Mouse (Mus musculus): Measurements from ENCODE around the gene Gstz1. TPM values are rescaled to one million over a fixed set of nuclear protein-coding genes. Genes with fewer than 3 reads are reported as not detected.

Gene Gstz1
- polyA plus RNA-seq (2012; rRNA removed), result 93.6 and 96.5 TPM in 2 replicates

DNA sequence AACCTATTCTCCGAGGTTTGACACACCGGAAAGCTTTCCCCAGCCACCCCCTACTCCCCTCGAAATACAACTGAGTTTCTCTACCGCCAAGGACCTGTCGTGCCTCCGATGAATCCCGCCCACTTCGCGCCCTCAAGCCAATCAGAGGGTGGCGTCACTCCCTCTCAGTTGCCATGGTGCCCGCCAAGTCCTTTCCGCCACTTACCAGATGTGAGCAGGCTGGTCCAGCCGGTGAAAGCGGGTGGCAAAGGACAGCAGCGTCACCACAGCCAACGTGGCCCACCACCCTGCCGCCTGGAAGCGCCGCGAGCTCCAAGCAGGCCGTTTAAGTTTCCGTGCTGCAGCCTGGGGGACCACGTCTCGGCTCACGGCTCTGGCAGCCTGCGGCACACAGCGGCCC lies at the start of gene Gstz1:
Gene Gstz1 (plus strand): TSS at position 200 of the 400 bp plus-strand sequence.
- TF ChIP-seq POLR2A (IDR thresholded peaks at IDR 0.05; ENCODE audit: extremely low read depth, insufficient read depth, low read length) (peak; percentile 32; the same call in 1 of the 2 replicates), CTCF (IDR thresholded peaks at IDR 0.05; ENCODE audit: extremely low read depth, insufficient read depth, low read length) (no peak)
- Histone ChIP-seq H3K27ac (ENCODE audit: insufficient read depth, low read length) (peak within 1 kb of the TSS; percentile 91), H3K4me1 (ENCODE audit: control insufficient read depth, insufficient read depth, low read length) (peaks cover 2% of the 10 kb centered on the region; the same call in 1 of the 2 replicates), H3K4me3 (ENCODE audit: insufficient read depth, low read length) (peak within 1 kb of the TSS; percentile 70)

DNA sequence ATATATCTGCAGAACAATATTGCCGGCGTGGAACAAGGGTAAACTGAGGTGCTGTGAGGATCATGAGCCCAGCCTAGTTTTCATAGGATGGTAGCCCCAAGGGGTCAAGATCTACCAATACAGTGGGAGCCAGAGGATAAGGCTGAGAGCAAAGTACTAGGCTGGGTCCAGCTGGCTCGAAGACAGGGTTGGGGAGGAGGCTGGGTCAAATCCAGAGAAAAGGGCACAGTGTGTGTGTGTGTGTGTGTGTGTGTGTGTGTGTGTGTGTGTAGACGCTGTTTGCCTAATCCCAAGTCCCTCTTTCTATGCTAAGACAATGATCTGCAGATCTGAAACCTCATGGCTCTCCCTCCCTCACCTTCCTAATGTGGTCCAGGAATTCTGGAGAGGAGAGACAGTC lies 46.6 kb upstream of the Gstz1 start:
- Histone ChIP-seq H3K4me3 (ENCODE audit: insufficient read depth, low read length) (no peak overlapping the region), H3K4me1 (ENCODE audit: control insufficient read depth, insufficient read depth, low read length) (no peaks in the 10 kb centered on the region), H3K27ac (ENCODE audit: insufficient read depth, low read length) (no peak overlapping the region)
- TF ChIP-seq CTCF (IDR thresholded peaks at IDR 0.05; ENCODE audit: extremely low read depth, insufficient read depth, low read length) (no peak), POLR2A (IDR thresholded peaks at IDR 0.05; ENCODE audit: extremely low read depth, insufficient read depth, low read length) (no peak)

DNA sequence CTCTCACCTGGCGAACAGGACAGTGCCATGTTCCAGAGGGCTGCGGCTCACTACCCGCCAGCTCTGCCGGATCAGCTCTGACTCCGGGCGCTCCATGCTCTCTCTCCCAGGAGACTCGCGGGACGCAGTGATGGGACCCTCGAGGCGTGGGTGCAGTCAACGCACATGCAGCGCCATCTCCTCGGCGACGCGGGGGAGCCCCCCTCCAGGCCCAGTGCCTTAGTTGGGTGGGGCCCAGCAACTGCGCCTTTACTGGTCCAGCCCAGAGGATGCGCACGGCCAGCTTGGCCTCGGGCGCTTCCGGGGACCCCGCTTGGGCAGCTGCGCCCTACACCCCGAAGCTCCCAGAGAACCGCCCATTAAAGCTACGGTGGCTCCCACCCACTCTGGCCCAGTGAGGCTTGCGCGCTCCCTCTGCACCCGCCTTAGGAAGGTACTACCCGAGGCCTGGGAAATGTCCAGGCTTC lies 44.8 kb upstream of the Gstz1 start, which contains the start of gene Ngb:
Gene Ngb (minus strand): TSS at position 375 of the 467 bp plus-strand sequence.
- no peak within 1 kb of the TSS for H3K27ac ChIP-seq (ENCODE audit: insufficient read depth, low read length)
- H3K4me1 ChIP-seq (ENCODE audit: control insufficient read depth, insufficient read depth, low read length), result no peaks in the 10 kb centered on the region
- TF ChIP-seq POLR2A (IDR thresholded peaks at IDR 0.05; ENCODE audit: extremely low read depth, insufficient read depth, low read length), result no peak
- TF ChIP-seq CTCF (IDR thresholded peaks at IDR 0.05; ENCODE audit: extremely low read depth, insufficient read depth, low read length), result no peak
- H3K4me3 ChIP-seq (ENCODE audit: insufficient read depth, low read length), result peak within 1 kb of the TSS; percentile 30

DNA sequence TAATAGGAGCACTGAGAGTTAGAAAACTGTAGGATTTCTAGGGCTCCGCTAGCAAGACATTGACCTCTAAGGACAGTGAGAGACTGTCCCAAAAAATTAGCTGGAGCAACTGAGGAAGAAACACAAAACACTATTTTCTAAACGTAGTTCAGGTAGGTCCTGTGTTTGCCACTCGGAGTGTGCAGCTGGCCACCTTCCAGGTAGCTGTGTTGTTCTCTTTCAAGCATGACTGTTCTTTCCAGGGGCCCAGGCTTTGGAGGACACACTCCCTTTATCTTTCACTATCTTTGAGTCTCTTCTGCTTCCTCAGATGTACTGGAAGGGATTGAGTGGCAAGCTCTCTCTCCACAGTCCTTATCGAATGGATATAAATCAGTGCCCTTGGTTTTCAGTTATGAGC lies 43.5 kb upstream of the Gstz1 start:
- Histone ChIP-seq H3K27ac (ENCODE audit: insufficient read depth, low read length) (no peak overlapping the region), H3K4me1 (ENCODE audit: control insufficient read depth, insufficient read depth, low read length) (no peaks in the 10 kb centered on the region), H3K4me3 (ENCODE audit: insufficient read depth, low read length) (no peak overlapping the region)
- TF ChIP-seq CTCF (IDR thresholded peaks at IDR 0.05; ENCODE audit: extremely low read depth, insufficient read depth, low read length), result no peak
- TF ChIP-seq POLR2A (IDR thresholded peaks at IDR 0.05; ENCODE audit: extremely low read depth, insufficient read depth, low read length), result no peak

DNA sequence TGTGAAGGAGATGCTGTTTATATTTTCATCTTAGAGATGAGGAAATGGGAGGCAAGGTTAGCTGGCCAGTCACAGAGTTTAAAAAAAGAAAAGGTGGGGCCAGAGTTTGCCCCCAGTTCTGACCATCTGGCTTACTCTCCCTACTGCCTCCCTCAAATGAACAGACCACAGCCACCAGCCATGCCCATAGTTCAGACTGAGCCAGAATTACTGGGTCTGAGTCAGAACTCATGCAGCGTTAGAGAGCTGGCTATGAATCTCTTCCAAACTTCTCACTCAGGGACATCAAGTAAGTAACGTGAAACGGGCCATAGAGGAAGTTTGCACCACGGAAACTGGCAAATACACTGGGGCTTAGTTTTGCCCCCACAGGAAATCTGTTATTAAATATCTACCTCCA lies 42.2 kb upstream of the Gstz1 start:
- TF ChIP-seq POLR2A (IDR thresholded peaks at IDR 0.05; ENCODE audit: extremely low read depth, insufficient read depth, low read length), result no peak
- no peak for TF ChIP-seq CTCF (IDR thresholded peaks at IDR 0.05; ENCODE audit: extremely low read depth, insufficient read depth, low read length)
- no peak overlapping the region for H3K27ac ChIP-seq (ENCODE audit: insufficient read depth, low read length)
- H3K4me3 ChIP-seq (ENCODE audit: insufficient read depth, low read length), result no peak overlapping the region
- no peaks in the 10 kb centered on the region for H3K4me1 ChIP-seq (ENCODE audit: control insufficient read depth, insufficient read depth, low read length)

DNA sequence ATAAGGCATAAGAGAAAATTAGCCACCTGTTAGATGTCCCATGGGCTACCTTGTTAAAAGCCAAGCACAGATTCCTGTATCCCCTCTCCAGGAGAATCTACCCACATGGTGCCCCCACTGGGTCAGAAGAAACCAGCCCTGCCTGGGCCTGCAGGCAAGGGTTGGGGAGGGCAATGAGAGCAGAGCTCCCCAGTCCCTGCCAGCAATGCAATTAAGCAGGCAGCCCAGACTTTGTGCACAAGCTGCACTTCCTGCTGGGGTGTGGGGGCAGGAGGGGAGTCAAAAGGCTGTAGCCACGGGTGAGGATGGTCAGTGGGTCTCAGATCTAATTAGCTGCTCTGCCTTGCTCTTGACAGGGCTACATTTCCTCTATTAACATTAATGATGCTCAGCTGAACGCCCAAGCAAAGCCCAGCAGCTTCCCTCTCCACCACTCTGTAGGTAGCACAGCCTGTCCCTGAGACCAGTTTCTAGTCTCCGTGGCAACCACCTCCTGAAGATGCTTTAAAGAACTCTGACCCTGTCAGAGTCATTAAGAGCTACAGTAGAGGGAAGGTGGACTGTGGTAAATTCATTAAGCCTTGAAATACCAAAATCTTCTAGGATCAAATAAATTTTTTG lies 39.5 kb upstream of the Gstz1 start:
- H3K4me3 ChIP-seq (ENCODE audit: insufficient read depth, low read length), result no peak overlapping the region
- H3K27ac ChIP-seq (ENCODE audit: insufficient read depth, low read length), result no peak overlapping the region
- TF ChIP-seq POLR2A (IDR thresholded peaks at IDR 0.05; ENCODE audit: extremely low read depth, insufficient read depth, low read length), result no peak
- no peak for TF ChIP-seq CTCF (IDR thresholded peaks at IDR 0.05; ENCODE audit: extremely low read depth, insufficient read depth, low read length)
- H3K4me1 ChIP-seq (ENCODE audit: control insufficient read depth, insufficient read depth, low read length), result 0 out of 2 replicates have a peak, but pooled peaks cover 1% of the 10 kb centered on the region

DNA sequence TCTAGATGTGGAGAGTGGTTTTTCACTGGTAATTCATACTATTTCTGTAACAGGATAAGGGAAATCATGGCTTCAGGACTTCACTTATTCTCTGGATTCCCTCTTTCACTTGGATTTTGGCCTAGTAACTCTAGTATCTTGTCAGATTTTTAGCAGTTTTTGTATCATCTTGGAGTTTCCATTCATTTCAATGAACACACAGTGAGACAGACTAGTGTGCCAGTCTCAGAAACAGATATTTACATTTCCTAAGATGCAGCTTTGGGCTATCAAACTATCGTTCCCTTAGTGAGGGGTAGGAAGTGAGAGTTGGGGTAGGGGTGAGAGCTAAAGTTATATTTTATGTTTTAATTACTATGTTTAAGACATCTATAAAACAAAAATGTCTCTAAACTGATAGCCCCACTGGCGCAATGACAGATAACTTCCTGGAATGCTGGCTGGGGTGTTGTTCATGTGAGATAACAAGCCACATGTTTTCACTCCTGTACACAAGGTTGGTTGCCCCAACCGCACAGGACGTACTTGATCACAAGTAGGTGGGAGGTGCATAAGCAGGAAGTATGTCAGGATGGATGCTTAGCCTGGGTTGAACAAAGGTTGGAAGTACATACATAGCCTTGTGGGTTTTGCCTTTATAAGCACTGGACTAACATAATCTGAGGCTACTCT lies 24.9 kb upstream of the Gstz1 start:
- TF ChIP-seq CTCF (IDR thresholded peaks at IDR 0.05; ENCODE audit: extremely low read depth, insufficient read depth, low read length), result no peak
- TF ChIP-seq POLR2A (IDR thresholded peaks at IDR 0.05; ENCODE audit: extremely low read depth, insufficient read depth, low read length), result no peak
- H3K27ac ChIP-seq (ENCODE audit: insufficient read depth, low read length), result no peak overlapping the region
- H3K4me1 ChIP-seq (ENCODE audit: control insufficient read depth, insufficient read depth, low read length), result no peaks in the 10 kb centered on the region
- no peak overlapping the region for H3K4me3 ChIP-seq (ENCODE audit: insufficient read depth, low read length)

DNA sequence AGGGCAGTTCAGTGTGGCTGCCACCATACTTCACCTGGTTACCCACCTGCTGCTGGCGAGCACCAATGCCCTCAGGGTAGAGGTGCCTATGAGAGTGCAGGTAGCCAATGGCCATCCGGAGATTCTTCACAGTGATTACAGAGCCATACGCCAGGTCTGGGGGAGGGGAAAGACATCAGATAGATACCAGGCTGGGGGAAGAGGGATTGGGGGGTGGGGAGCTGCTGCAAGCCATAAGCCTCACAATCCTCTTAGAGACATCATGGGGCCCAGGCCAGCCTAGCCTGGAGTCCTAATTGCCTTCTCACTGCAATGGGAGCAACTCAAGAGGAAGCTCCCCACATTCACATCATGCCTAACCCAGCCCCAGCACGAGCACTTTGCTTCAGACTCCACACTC lies 19.7 kb upstream of the Gstz1 start:
- TF ChIP-seq CTCF (IDR thresholded peaks at IDR 0.05; ENCODE audit: extremely low read depth, insufficient read depth, low read length) (no peak), POLR2A (IDR thresholded peaks at IDR 0.05; ENCODE audit: extremely low read depth, insufficient read depth, low read length) (no peak)

DNA sequence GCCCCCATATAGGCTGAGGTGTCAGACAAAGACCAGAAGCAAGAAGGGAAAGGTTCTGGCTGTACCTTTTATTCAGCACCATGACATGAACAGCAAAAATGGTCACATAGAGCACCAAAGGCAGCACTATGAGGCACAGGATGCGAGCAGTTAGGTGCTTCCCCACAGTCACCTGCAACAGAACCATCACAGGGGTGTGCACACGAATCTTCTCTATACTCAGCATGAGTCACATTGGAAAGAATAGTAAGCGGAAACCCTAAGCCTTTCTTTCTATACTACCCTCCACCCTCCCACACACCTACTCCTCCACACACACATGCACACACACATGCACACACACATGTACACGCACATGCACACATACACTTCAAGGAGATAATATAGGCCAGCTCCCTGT lies 16.7 kb upstream of the Gstz1 start:
- Histone ChIP-seq H3K4me1 (ENCODE audit: control insufficient read depth, insufficient read depth, low read length) (no peaks in the 10 kb centered on the region), H3K4me3 (ENCODE audit: insufficient read depth, low read length) (no peak overlapping the region), H3K27ac (ENCODE audit: insufficient read depth, low read length) (no peak overlapping the region)
- TF ChIP-seq CTCF (IDR thresholded peaks at IDR 0.05; ENCODE audit: extremely low read depth, insufficient read depth, low read length), result no peak
- no peak for TF ChIP-seq POLR2A (IDR thresholded peaks at IDR 0.05; ENCODE audit: extremely low read depth, insufficient read depth, low read length)

More for the DNA sequence above, 19.7 kb upstream of the Gstz1 start:
- H3K4me3 ChIP-seq (ENCODE audit: insufficient read depth, low read length), result no peak overlapping the region
- H3K4me1 ChIP-seq (ENCODE audit: control insufficient read depth, insufficient read depth, low read length), result no peaks in the 10 kb centered on the region
- H3K27ac ChIP-seq (ENCODE audit: insufficient read depth, low read length), result no peak overlapping the region

DNA sequence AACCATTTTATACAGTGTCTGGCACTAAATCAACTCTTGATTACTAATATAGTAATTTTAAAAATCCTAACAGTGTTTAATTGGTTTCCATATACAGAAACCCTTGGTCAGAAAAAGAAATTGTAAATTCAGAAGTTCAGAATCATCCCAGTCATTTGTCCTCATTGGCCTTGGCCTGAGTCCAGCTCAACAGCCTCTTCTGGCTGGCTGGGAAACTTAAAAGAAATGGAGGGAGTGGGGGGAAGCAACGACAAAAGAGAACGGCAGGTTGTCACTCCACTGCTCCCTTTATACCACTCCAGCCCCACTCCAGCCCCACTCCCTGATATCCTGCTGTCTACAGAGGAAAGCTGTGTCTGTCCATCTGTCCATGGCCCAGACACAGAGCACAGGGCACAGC lies 15.8 kb upstream of the Gstz1 start:
- no peak overlapping the region for H3K27ac ChIP-seq (ENCODE audit: insufficient read depth, low read length)
- no peak overlapping the region for H3K4me3 ChIP-seq (ENCODE audit: insufficient read depth, low read length)
- TF ChIP-seq POLR2A (IDR thresholded peaks at IDR 0.05; ENCODE audit: extremely low read depth, insufficient read depth, low read length) (no peak), CTCF (IDR thresholded peaks at IDR 0.05; ENCODE audit: extremely low read depth, insufficient read depth, low read length) (no peak)
- no peaks in the 10 kb centered on the region for H3K4me1 ChIP-seq (ENCODE audit: control insufficient read depth, insufficient read depth, low read length)
